Mouse (Mus musculus) kidney, adult 2 months (tissue): Measurements from ENCODE around the gene Nlgn3.

ENCODE experiments used
- CTCF ChIP-seq: fragments of 200-500 bp; conservative IDR thresholded peaks from 2 replicates; pipeline ENCODE4 v1.5.1; 2011; ENCODE audit warnings: low read depth, mild to moderate bottlenecking, control low read depth, low read length, moderate library complexity, mixed read lengths; ENCODE audit not compliant: insufficient read depth, insufficient read length
- POLR2A ChIP-seq: fragments of 200-500 bp; IDR thresholded peaks from one replicate; pipeline ENCODE4 v1.6.1; 2011; ENCODE audit warnings: low read depth, low read length, control low read depth

DNA sequence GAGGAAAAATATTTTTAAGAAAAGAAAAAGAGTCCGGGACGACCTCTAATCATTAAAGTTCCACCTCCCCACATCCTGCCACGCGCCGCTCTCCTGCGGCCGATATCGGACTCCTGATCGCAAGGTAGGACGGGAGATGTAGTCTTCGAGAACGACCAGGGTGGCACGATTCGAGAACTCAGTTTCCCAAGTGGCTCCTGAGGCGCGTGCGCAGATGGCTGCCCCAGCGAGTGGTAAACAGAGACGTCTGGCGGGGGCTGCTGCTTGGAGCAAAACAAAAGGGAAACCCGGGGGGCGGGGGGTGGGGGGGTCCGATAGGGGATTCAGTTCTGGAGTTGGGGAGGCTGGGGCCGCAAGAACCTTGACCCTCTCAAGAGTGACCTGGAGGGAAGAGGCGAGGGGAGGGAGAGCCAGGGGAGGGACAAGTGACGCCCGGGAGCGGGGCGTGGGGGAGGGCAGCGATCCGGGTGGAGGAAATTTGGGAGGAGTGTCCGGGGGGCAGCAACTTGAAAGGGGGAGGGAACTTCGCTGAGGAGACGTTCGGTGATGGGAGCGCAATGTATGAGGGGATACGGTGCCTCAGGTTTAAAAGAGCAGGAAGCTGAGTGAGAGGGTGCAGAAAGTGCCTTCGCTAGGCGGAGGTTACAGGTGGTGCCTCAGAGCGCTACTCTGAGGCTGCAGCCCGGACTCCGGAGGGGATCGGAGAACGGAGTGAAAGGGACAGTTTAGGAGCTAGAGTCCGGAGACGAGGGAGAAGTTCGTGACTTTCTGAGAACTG, 44.8 kb upstream of the Nlgn3 start, which contains the start of gene Foxo4:
- TF ChIP-seq POLR2A = no peak
- TF ChIP-seq CTCF = no peak
